Mouse (Mus musculus): Measurements from ENCODE around the gene Trib2. TPM values are rescaled to one million over a fixed set of nuclear protein-coding genes. Genes with fewer than 3 reads are reported as not detected.

The Trib2 gene
- 118 TPM for total RNA-seq (2023)

DNA sequence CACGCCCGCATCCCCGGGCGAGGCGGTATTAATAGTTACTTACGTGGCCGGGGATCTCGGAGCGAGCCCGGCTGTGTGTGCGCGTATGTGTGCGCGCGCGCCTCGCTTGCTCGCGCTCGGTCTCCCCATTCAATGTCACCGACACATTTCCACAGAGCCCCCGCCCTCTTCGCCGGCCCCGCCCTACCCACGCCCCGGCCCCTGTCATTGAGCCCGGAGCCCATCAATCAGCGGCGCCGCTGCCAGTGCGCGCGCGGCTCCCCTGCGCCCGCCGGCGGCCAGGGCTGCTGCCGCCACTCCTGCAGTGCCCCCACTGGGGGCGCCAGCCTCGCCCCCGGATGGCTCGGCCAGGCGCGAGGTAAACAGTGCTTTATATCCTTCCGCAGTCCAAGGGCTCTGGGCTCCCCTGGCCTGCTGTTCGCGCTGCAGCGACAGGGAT, at the start of gene Trib2:
Gene Trib2 (minus strand): TSS at position 183 of the 439 bp plus-strand sequence.

Data from CD8-positive naive resting alpha-beta T cell, adult 57 days (primary cell).